Comparison of ENCODE assay signal across 29 mouse cellular contexts in genomic region chr5:127499151-127499827, GRCm38 (mm10).
A peak's percentile ranks its signal among the peaks of the same experiment; 100 is the strongest.
DNase-seq lines count a peak whose midpoint lies in the region; ATAC-seq and TF ChIP-seq lines count a peak whose summit lies in the region.
"Had no signal": no experiment of that assay in that cellular context is flagged by ENCODE, and none has a peak within 500 bp of the region (broad histone marks: within the 10 kb centered on the region; RNA-seq: fewer than 3 reads in every experiment).

No protein-coding gene starts in this region.

- no peak overlapping the region for H3K4me3 ChIP-seq in forebrain, embryonic 16.5 days (replicated peaks; ENCODE audit: low read length)
- H3K4me3 ChIP-seq in forebrain, embryonic 12.5 days (replicated peaks) = no peak overlapping the region
- no peak overlapping the region for H3K4me3 ChIP-seq in lung, embryonic 16.5 days (ENCODE audit: low read length)
- no peak overlapping the region for H3K4me3 ChIP-seq in neural tube, embryonic 14.5 days (ENCODE audit: low read depth, low read length)
- H3K4me3 ChIP-seq: embryonic facial prominence, embryonic 12.5 days; limb, embryonic 10.5 days; limb, embryonic 15.5 days; liver, embryonic 13.5 days; midbrain, embryonic 15.5 days; myocyte had no signal

- no peak overlapping the region for H3K4me2 ChIP-seq in forebrain, embryonic 16.5 days (ENCODE audit: low read length)
- H3K4me2 ChIP-seq in forebrain, embryonic 12.5 days = no peak overlapping the region
- no peak overlapping the region for H3K4me2 ChIP-seq in lung, embryonic 16.5 days (ENCODE audit: low read depth, low read length)
- H3K4me2 ChIP-seq in neural tube, embryonic 14.5 days (ENCODE audit: low read depth, low read length) = no peak overlapping the region
- H3K4me2 ChIP-seq: embryonic facial prominence, embryonic 12.5 days; heart, embryonic 11.5 days; limb, embryonic 15.5 days; liver, embryonic 13.5 days; midbrain, embryonic 15.5 days had no signal

- TF ChIP-seq CTCF in brain, embryonic 14.5 days (IDR thresholded peaks at IDR 0.05; ENCODE audit: borderline replicate concordance, extremely low read depth, insufficient read depth, insufficient read length) = no peak

- no peak overlapping the region for H3K9ac ChIP-seq in forebrain, embryonic 16.5 days (replicated peaks; ENCODE audit: low read depth, low read length)
- H3K9ac ChIP-seq in forebrain, embryonic 12.5 days = no peak overlapping the region
- no peak overlapping the region for H3K9ac ChIP-seq in lung, embryonic 16.5 days (ENCODE audit: low read length)
- H3K9ac ChIP-seq in neural tube, embryonic 14.5 days (replicated peaks; ENCODE audit: low read depth, low read length) = no peak overlapping the region
- H3K9ac ChIP-seq: embryonic facial prominence, embryonic 12.5 days; limb, embryonic 15.5 days; liver, embryonic 13.5 days; midbrain, embryonic 15.5 days had no signal

- H3K36me3 ChIP-seq in forebrain, embryonic 16.5 days (ENCODE audit: control insufficient read depth, insufficient read depth) = no peaks in the 10 kb centered on the region
- no peaks in the 10 kb centered on the region for H3K36me3 ChIP-seq in forebrain, embryonic 12.5 days (replicated peaks)
- H3K36me3 ChIP-seq in lung, embryonic 16.5 days (ENCODE audit: control insufficient read depth, insufficient read depth, low read length) = no peaks in the 10 kb centered on the region
- H3K36me3 ChIP-seq in neural tube, embryonic 14.5 days (ENCODE audit: control insufficient read depth, insufficient read depth, low read length) = no peaks in the 10 kb centered on the region
- H3K36me3 ChIP-seq: embryonic facial prominence, embryonic 12.5 days; G1E; limb, embryonic 15.5 days; liver, embryonic 13.5 days; midbrain, embryonic 15.5 days had no signal

- no peaks in the 10 kb centered on the region for H3K9me3 ChIP-seq in forebrain, embryonic 16.5 days (ENCODE audit: control insufficient read depth, low read length)
- no peaks in the 10 kb centered on the region for H3K9me3 ChIP-seq in forebrain, embryonic 12.5 days
- no peaks in the 10 kb centered on the region for H3K9me3 ChIP-seq in lung, embryonic 16.5 days (ENCODE audit: control insufficient read depth, low read length)
- no peaks in the 10 kb centered on the region for H3K9me3 ChIP-seq in neural tube, embryonic 14.5 days (ENCODE audit: control insufficient read depth, low read length)
- H3K9me3 ChIP-seq: embryonic facial prominence, embryonic 12.5 days; limb, embryonic 10.5 days; limb, embryonic 15.5 days; midbrain, embryonic 15.5 days had no signal

- no peak for DNase-seq in lung, postnatal 25 days (ENCODE audit: low spot score)
- DNase-seq in brain, embryonic 14.5 days (ENCODE audit: low read depth) = peak; percentile 79
- DNase-seq in heart, adult 8-10 months (ENCODE audit: low spot score) = no peak
- DNase-seq: adrenal gland, adult 8-10 months; cerebellum, adult 8-10 months; cerebellum, postnatal 25 days; gastrocnemius, postnatal 10 days; heart, postnatal 36 days; kidney, adult 11 months; kidney, postnatal 14 days; layer of hippocampus, adult 9-11 months; liver, embryonic 13.5 days; lung, adult 18-20 months; lung, postnatal 14 days; right cerebral cortex, adult 18-20 months; spleen, adult 18-20 months; thymus, postnatal 25 days had no signal

- 22% methylated on average over 12 of the region's 12 CpGs for WGBS in forebrain, embryonic 16.5 days
- WGBS in forebrain, embryonic 12.5 days = 69% methylated on average over 12 of the region's 12 CpGs
- 46% methylated on average over 12 of the region's 12 CpGs for WGBS in lung, embryonic 16.5 days
- WGBS in neural tube, embryonic 14.5 days = 28% methylated on average over 12 of the region's 12 CpGs

- peaks cover 15% of the 10 kb centered on the region for H3K4me1 ChIP-seq in forebrain, embryonic 16.5 days (replicated peaks; ENCODE audit: control insufficient read depth, insufficient read depth, low read length)
- peaks cover 11% of the 10 kb centered on the region; the same call in 1 of the 2 replicates for H3K4me1 ChIP-seq in forebrain, embryonic 12.5 days
- peaks cover 7% of the 10 kb centered on the region; the same call in 1 of the 2 replicates for H3K4me1 ChIP-seq in lung, embryonic 16.5 days (replicated peaks; ENCODE audit: control insufficient read depth, insufficient read depth, low read length)
- peaks cover 8% of the 10 kb centered on the region; the same call in 1 of the 2 replicates for H3K4me1 ChIP-seq in neural tube, embryonic 14.5 days (ENCODE audit: control insufficient read depth, insufficient read depth, low read length)
- H3K4me1 ChIP-seq: embryonic facial prominence, embryonic 12.5 days; limb, embryonic 10.5 days; limb, embryonic 15.5 days; liver, embryonic 13.5 days had no signal

- H3K27ac ChIP-seq in forebrain, embryonic 16.5 days (ENCODE audit: low read length) = no peak overlapping the region
- no peak overlapping the region for H3K27ac ChIP-seq in forebrain, embryonic 12.5 days
- H3K27ac ChIP-seq in lung, embryonic 16.5 days (ENCODE audit: low read length) = no peak overlapping the region
- no peak overlapping the region for H3K27ac ChIP-seq in neural tube, embryonic 14.5 days (ENCODE audit: low read depth, low read length)
- H3K27ac ChIP-seq: embryonic facial prominence, embryonic 12.5 days; limb, embryonic 10.5 days; limb, embryonic 15.5 days; liver, embryonic 13.5 days; midbrain, embryonic 15.5 days had no signal

- peak; percentile 31; the same call in 1 of the 2 replicates for ATAC-seq in forebrain, embryonic 16.5 days
- ATAC-seq in forebrain, embryonic 12.5 days (ENCODE audit: low FRiP score) = no peak
- peak; percentile 49; the same call in 1 of the 2 replicates for ATAC-seq in lung, embryonic 16.5 days (ENCODE audit: low read depth)
- ATAC-seq in neural tube, embryonic 14.5 days (ENCODE audit: low read depth) = peak; percentile 51; the same call in 1 of the 2 replicates
- ATAC-seq: inflammation-experienced regulatory T-cells, adult 6 months; midbrain, embryonic 15.5 days had no signal

- no peak for TF ChIP-seq POLR2A in brain, embryonic 14.5 days (IDR thresholded peaks at IDR 0.05; ENCODE audit: borderline replicate concordance, extremely low read depth, insufficient read depth, insufficient read length, poor library complexity, severe bottlenecking)

- no peaks in the 10 kb centered on the region for H3K27me3 ChIP-seq in forebrain, embryonic 16.5 days (replicated peaks; ENCODE audit: control insufficient read depth, insufficient read depth, low read length)
- no peaks in the 10 kb centered on the region for H3K27me3 ChIP-seq in forebrain, embryonic 12.5 days
- no peaks in the 10 kb centered on the region for H3K27me3 ChIP-seq in lung, embryonic 16.5 days (ENCODE audit: control insufficient read depth, insufficient read depth, low read depth, low read length)
- no peaks in the 10 kb centered on the region for H3K27me3 ChIP-seq in neural tube, embryonic 14.5 days (ENCODE audit: control insufficient read depth, insufficient read depth, low read length)
- H3K27me3 ChIP-seq: embryonic facial prominence, embryonic 12.5 days; limb, embryonic 15.5 days; liver, embryonic 13.5 days; midbrain, embryonic 15.5 days had no signal
